Mouse (Mus musculus) erythroblast, embryonic 14.5 days (primary cell): ENCODE measurements around the gene Sntb2.

Source experiments
- GATA1 ChIP-seq: IDR thresholded peaks from 2 replicates; pipeline ENCODE4 v1.6.1; 2012; ENCODE audit warnings: low read length, inconsistent platforms, mixed read lengths
- TAL1 ChIP-seq: IDR thresholded peaks from 3 replicates; pipeline ENCODE4 v1.6.1; 2012; ENCODE audit warnings: low read length, inconsistent platforms, mixed read lengths

- TF ChIP-seq GATA1 (no peak), TAL1 (no peak)
Measured at GRCm38 (mm10) chr8:107056076-107056972, 120.8 kb downstream of the Sntb2 start, which contains the start of the genes Cog8 and Nip7.
